Mouse (Mus musculus) ES-CJ7 (cell line): ENCODE results near the gene Pspn.

ENCODE experiments used
- DNase-seq: peaks from one replicate; pipeline ENCODE4 v3.0.0; 2011; ENCODE audit warnings: low read depth, low spot score

The Pspn gene

GRCm38 (mm10) chr17:56996506-56996905 lies 3.3 kb downstream of the Pspn start:
- no peak for DNase-seq

GRCm38 (mm10) chr17:56995046-56995445 lies 4.8 kb downstream of the Pspn start:
- no peak for DNase-seq

GRCm38 (mm10) chr17:56990966-56991365 lies 8.9 kb downstream of the Pspn start:
- DNase-seq, result no peak

- peak; percentile 96 for DNase-seq
These were observed 9.6 kb downstream of the Pspn start, which contains the start of gene Clpp for GRCm38 (mm10) chr17:56990115-56990746. Gene Clpp (plus strand): TSS chr17:56990305.

DNA sequence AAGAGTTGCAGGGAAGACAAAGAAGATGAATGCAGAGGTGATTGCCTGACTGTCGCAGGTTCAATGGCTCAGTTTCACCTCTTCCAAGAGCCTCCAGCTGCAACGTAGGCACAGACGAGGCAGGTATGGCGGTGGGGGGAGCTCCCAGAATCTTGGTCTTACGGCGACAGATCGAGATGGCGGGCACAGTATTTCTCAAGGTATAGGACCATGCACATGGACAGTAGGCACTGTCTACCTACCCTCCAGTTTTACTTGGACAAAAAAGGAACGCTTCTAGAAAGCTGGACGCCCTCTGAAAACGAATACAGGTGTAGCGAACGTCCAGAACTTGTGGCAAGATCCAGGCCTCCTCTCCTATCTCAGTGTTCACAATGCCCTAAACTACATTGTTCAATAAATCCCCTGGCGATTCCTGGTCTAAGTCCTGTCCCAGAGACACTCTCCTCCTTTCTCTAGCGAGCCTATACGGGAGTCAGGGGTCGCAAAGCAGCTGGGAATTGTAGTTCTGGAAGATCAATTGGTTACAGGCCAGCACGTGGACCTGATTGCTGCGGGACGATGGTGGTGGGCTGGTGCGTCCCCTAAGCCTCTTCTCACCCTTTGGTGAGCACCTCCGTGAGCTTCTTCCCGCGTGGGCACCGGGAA lies 10.2 kb downstream of the Pspn start:
- peak; percentile 92 for DNase-seq

DNA sequence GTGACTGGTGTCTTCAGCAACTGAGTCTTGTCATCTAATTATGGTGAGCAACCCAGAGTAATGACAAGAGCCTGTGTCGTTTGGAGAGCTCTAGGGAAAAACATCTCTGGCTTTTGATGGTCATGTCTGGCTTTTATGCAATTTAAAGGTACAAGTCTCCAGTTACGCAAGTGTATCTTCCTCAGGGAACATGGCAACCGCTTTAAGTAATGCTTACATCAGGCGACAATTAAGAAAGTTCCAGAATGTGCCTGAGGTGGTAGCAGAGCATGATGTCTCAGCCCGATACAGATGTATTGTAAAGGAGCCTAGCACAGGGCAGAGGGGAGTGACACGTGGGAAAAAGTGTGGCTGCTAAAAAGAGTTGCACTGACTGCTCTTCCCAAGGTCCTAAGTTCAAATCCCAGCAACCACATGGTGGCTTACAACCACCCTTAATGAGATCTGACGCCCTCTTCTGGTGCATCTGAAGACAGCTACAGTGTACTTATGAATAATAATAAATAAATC lies 10.8 kb downstream of the Pspn start:
- no peak for DNase-seq

- peak; percentile 44 for DNase-seq
These were observed 11.4 kb downstream of the Pspn start for GRCm38 (mm10) chr17:56988441-56988840.

- no peak for DNase-seq
These were observed 13.6 kb downstream of the Pspn start for GRCm38 (mm10) chr17:56986105-56986805.

- DNase-seq, result no peak
These were observed 14.2 kb downstream of the Pspn start for GRCm38 (mm10) chr17:56985656-56986055.

DNA sequence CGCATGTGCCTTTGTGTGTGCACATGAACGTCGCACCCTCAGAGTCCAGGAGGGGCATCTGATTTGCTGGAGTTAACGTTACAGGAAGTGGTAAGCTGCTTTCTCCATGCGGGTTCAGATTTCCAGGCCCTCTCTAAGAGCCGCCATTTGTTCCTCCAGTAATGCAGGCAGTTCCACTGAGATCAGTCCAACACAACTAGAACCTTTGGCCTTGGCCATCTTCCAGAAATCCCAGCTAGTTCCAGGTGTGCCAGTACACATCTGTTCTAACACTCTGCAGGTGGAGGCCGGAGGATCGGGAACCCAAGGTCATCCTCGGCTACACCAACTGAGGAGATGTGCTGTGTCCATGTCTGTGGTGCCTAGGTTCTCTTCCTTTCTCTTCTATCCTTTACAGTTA lies 14.9 kb downstream of the Pspn start:
- no peak for DNase-seq

DNA sequence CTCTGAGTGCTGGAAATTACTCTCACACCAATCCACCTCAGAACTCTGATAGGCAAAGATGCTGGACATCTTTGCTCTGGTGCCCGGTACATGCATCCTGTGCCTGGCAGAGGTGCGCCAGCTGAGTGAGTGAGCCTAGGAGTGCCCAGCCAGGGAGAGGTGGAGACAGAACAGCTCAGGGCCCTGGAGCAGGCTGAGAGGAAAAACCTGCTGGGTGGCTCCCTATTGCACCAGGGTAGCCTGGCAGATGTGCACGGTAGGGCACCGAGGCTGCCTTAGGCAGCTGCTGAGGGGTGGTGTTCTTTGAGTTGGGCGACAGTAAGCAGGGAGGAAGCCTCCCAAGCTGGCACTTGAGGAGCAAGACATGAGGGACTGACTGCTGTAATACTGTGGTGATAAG lies 17.8 kb downstream of the Pspn start, which contains the start of gene Acer1:
Gene Acer1 (minus strand): TSS at position 114 of the 400 bp plus-strand sequence.
- DNase-seq, result no peak

GRCm38 (mm10) chr17:56981049-56981448 lies 18.8 kb downstream of the Pspn start:
- no peak for DNase-seq

DNA sequence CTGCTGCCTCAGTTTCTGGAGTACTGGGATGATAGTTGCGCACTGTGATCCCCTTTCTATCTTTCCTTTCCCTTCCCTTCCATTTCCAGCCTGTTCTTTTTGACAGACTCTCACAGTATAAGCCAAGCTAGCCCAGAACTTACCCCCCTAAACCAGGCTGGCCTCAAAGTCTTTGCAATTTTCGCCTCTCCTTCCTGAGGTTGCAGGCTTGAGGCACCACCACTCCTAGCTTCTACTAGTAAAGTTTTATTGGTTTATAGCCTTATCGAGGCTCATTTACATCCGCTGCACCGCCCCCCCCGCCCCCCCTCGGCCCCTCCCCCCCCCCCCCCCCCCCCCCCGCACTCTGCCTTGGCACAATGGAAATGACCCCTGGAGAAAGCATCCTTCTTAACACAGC lies 20.3 kb downstream of the Pspn start:
- DNase-seq, result no peak

DNA sequence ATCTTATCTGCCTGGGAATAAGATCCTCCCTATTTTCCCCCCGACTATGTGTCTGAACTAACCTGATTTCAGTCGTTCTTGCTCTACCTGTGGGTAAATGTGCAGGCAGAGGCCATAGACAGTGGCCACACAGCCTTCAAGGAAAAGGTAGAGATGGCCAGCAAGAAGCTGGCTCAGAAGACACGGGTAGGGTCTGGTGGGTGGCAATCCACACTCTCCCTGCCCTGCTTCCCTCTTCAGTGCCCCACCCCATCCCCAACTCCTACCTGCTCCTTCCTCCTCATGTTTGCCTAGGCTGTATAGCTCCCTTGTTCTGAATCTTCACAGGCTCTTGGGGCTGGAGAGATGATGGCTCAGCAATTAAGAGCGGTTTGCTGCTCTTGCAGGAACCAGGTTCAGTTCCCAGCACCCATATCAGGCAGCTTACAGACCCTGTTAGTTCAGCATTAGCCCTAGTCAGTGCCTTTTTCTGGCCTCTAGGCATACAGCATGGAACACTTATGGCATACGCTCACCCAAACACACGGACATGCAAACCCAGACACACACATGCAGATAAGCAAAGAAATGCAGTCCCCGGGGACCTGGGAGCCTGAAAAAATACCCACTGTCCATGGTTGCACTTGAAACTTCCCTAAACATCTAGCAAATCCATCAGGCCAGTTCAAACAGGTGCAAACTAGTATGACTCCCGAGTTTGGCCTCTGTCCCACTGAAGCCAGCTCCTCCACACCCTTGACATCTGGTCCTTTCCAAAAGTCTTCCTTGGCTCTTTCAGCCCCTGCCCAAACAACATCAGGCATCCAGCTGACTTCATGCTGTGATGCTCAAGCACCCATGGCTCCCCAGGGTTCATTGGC lies 23.1 kb downstream of the Pspn start:
- no peak for DNase-seq

DNA sequence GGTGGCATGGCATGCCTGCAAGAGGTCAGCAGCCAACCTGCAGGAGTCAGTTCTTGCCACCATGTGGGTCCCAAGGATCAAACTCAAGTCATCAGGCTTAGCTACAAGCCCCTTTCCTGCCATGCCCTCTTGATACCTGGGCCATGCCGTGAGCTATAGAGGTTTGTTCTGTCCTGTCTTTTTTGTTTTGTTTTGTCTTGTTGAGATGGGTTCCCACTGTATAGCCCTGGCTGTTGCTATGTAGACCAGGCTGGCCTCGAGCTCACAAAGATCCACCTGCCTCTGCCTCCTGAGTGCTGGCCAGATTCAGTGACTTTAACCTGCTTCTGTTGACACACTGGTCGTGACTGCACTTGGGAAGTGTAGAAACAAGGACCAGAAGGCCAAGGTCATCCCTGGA lies 24.4 kb downstream of the Pspn start:
- no peak for DNase-seq

- DNase-seq, result no peak
These were observed 25.0 kb downstream of the Pspn start for GRCm38 (mm10) chr17:56974708-56975240.

GRCm38 (mm10) chr17:56973956-56974707 lies 25.7 kb downstream of the Pspn start:
- peak; percentile 79 for DNase-seq

DNA sequence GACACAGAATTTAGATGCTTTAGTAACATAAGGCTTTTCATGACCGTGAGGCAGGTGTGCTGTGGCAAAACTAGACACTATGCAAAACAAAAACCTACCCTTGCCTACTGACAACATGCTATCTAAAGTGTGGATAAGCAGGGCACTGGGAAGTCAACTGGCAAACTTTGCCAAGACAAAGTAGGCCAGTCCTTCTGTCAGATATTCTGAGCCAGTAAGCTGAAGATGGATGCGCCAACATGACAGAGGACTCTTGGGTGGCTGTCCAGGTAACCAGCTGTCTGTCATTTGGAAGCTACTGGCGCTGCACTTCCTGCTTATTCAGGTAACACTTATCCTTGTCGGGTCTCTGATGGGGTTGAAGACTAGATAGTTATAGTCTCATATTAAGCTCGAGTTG lies 29.7 kb downstream of the Pspn start:
- no peak for DNase-seq

GRCm38 (mm10) chr17:56969321-56969720 lies 30.5 kb downstream of the Pspn start:
- DNase-seq, result no peak

GRCm38 (mm10) chr17:56963646-56964045 lies 36.2 kb downstream of the Pspn start:
- no peak for DNase-seq
